Mouse (Mus musculus): ENCODE measurements at regions not wholly inside any gene's neighbourhood (a gene's known extent, or its start where the extent isn't known, plus 50 kb on each side); places are given as distances from the start of the nearest gene placed in this dataset.

- DNase-seq (ENCODE audit: low spot score in 2 of 2): no peak
Observed at GRCm38 (mm10) chr6:50713297-50713696, 59.1 kb upstream of the Npvf start.

- no peak for DNase-seq (ENCODE audit: low spot score in 2 of 2)
Observed at GRCm38 (mm10) chr6:50718631-50719030, 64.4 kb upstream of the Npvf start.

GRCm38 (mm10) chr6:50720346-50720745 lies 66.1 kb upstream of the Npvf start:
- DNase-seq (ENCODE audit: low spot score in 2 of 2): no peak

- no peak for DNase-seq (ENCODE audit: low spot score in 2 of 2)
Observed at GRCm38 (mm10) chr6:50725640-50726039, 71.4 kb upstream of the Npvf start.

DNA sequence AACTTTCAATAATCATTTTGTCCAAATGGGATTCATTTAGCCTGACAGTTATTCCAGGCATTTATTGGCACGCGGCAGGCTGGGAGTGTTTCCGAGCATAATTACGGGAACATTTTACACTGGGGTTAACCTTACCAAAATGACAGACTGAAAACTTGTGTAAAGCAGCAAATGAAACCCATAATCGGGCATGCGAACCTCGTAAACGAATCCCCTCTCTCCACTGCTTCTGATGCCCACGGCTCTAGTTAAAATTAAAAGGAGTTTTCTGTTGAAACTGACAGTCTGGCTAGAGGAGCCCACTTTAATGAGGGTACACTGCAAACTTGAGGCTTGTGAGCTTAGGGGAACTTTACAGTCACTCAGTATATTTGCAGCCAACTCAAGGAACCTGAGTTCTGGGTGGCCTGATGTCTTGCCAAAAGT lies 71.9 kb upstream of the Npvf start:
- DNase-seq (ENCODE audit: low spot score in 2 of 2): no peak

GRCm38 (mm10) chr6:50730744-50731718 lies 76.8 kb upstream of the Npvf start:
- no peak for DNase-seq (ENCODE audit: low spot score in 2 of 2)

- DNase-seq (ENCODE audit: low spot score in 2 of 2): no peak
Observed at GRCm38 (mm10) chr6:50734701-50735100, 80.5 kb upstream of the Npvf start.

- DNase-seq (ENCODE audit: low spot score in 2 of 2): no peak
Observed at GRCm38 (mm10) chr6:50735825-50736224, 81.6 kb upstream of the Npvf start.

- no peak for DNase-seq (ENCODE audit: low spot score in 2 of 2)
Observed at GRCm38 (mm10) chr6:50742009-50742408, 87.8 kb upstream of the Npvf start.

DNA sequence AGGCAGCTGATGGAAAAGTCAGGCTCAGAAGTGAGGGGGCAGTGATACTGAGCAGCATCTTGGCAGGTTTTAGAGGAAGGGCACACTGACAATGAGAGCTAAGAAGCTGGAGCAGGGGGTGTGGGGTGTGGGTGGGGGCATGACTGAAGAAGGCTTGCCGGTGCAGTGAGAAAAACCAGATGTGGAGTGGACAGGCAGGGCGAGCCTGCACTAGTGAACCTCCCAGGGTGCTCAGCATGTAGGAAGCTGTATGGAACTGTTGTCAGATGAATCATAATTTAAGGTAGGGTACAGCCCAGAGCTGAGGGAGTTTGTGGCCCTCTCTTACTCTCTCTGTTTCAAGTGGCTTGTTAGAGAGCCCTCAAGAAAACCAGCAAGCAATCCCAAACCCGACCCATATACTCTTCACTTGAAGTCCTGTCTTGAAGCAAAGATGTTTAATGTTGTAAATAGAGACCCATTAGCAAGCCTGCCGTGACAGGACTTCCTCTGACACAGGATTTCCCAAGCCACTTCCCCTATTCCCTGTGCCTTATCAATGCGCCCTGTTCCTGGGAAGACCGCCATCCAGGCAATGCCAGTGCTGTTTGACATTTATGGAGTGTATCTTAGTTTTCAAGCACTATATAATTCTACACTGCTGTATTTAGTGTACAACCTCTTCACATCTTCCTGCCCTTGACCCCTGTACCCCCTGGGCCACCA lies 90.4 kb upstream of the Npvf start:
- DNase-seq (ENCODE audit: low spot score in 2 of 2): no peak

GRCm38 (mm10) chr6:50753151-50753550 lies 98.9 kb upstream of the Npvf start:
- no peak for DNase-seq (ENCODE audit: low spot score in 2 of 2)

DNA sequence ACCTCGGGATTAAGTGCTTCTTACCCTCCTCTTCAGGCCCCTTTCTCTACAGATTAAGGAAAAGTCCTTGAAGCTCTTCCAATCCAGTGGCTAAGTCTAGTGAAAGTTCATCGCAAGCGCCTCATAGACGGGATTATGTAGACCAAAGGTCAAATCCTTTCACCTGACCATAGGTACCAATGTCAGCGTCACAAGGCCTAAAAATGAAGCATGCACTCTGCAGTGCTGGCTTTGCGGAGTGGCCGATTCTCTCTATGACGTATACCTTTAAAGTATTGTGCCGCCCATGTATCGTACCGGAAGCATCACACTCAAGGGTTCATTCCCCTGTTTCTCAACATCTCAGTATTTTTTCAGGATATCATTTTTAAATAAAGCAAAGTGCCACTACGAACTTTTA lies 100.5 kb upstream of the Npvf start:
- DNase-seq (ENCODE audit: low spot score in 2 of 2): no peak

DNA sequence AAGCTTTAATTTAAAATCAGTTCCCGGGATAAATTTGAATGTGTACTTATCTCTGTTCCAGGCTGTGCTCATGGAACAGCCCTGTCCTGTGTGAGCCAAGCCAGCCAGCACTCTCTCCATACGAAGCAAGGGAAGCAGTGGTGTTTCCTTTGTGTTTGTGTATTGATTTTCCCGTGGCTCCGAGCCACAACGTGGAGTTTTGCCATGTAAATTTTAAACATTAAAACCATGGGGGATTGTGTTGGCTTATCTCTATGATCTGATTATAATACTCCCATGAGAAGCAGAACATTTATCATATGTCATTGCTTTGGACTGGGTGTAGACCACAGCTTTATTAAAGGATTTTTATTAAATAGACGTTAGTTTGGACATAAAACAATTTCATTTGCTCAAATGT lies 106.1 kb upstream of the Npvf start:
- no peak for DNase-seq (ENCODE audit: low spot score in 2 of 2)

DNA sequence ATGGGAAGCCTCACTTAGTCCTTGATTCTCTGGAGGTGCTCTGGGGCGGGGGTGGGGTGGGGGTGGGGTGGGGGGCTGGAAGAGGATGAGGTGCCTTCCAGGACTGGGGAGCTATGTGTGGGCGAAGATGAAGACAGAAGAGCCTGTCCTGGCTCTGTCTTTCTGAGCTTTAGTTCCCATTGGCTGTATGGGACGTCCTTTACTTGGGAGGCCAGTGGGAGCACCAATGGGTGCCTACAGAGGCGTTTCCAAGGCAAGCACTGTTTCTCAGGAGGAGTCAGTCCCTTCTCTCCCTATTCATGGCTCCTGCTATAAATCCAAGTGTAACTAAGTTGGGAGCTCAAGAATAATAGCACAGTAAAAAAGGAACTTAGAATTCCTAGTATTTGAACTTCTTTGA lies 108.9 kb upstream of the Npvf start:
- peak; percentile 46 to 54 for DNase-seq (ENCODE audit: low spot score in 2 of 2)

GRCm38 (mm10) chr6:50766442-50766915 lies 112.2 kb upstream of the Npvf start:
- no peak for DNase-seq (ENCODE audit: low spot score in 2 of 2)

DNA sequence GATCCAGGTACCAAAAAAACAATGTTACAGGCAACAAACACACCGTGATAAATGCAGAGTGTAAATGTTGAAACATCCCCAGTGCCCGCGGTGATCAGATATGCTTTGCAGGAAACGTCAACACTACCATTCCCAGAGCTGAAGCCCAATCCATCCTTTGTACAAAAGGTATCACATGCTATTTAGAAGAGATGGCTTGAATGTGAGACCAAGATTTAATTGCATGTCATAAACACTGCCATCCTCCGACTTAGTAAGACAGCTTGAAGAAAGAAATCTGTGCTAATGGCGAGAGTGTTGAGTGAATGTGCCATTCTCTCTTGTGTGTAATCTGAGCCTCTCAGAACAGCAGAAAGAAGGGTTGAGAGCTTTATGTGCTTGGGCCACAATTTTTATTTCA lies 112.9 kb upstream of the Npvf start:
- DNase-seq (ENCODE audit: low spot score in 2 of 2): no peak

DNA sequence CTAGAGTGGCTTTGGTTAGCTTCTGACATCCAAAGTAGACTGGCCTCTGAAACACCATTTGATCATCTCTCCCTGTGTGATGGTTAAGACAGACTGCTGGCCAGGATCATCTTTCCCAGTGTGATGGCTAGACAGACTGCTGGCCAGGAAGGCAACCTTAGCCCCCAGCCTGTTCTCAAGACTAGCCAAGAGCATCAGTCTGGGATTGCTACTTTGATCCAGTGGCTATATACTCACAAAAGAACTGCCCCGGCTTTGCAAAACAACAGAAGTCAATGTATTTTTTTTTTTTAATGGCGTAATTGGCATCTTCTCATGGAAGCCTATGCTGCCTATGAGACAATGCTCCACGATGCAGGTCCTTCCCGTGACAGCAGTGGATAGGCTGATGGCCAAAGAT lies 113.6 kb upstream of the Npvf start:
- no peak for DNase-seq (ENCODE audit: low spot score in 2 of 2)

DNA sequence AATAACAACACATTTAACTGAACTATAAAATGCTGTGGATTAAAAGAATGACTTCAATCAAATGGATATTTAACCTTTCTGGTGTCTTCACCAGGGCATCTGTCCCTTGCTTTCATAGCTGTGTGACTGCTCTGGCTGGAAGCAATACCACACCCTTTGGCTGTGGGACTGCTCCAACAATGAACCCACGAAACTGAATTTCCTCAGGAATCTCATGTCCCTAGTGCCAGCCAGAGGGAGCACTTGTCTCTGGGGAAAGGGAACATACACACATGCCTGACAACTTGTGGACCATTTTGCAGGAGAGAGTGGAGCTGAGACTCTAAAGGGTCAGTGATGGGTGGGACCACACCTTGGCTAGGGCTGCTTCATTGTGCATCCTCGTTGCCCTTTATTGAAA lies 114.9 kb upstream of the Npvf start:
- DNase-seq (ENCODE audit: low spot score in 2 of 2): no peak

GRCm38 (mm10) chr6:50770481-50770880 lies 116.2 kb upstream of the Npvf start:
- no peak for DNase-seq (ENCODE audit: low spot score in 2 of 2)

- DNase-seq (ENCODE audit: low spot score in 2 of 2): no peak
Observed at GRCm38 (mm10) chr6:50775637-50776036, 121.4 kb upstream of the Npvf start.

- no peak for DNase-seq (ENCODE audit: low spot score in 2 of 2)
Observed at GRCm38 (mm10) chr6:50776236-50776832, 122.1 kb upstream of the Npvf start.

GRCm38 (mm10) chr6:50776931-50777495 lies 122.8 kb upstream of the Npvf start:
- peak; percentile 61 to 73 for DNase-seq (ENCODE audit: low spot score in 2 of 2)

Measured in frontal cortex, postnatal 10 days (tissue).